Mouse (Mus musculus): Measurements from ENCODE around the gene Vps33a. TPM values are rescaled to one million over a fixed set of nuclear protein-coding genes. Genes with fewer than 3 reads are reported as not detected.

Vps33a gene
- polyA plus RNA-seq, 1 experiment from 2014 or later: 43.0 TPM

GRCm38 (mm10) chr5:123489112-123489785 lies 83.6 kb downstream of the Vps33a start, which contains the start of the genes Lrrc43 and Il31:
Gene Lrrc43 (plus strand): TSS chr5:123489305.
Gene Il31 (minus strand): TSS chr5:123489489.
- Histone ChIP-seq H3K4me2 (peak within 1 kb of the TSS; percentile 55), H3K9me3 (no peaks in the 10 kb centered on the region), H3K4me3 (peak within 1 kb of the TSS; percentile 25), H3K36me3 (no peaks in the 10 kb centered on the region), H3K9ac (peak within 1 kb of the TSS; percentile 49; the same call in 1 of the 2 replicates), H3K27ac (replicated peaks) (no peak within 1 kb of the TSS), H3K4me1 (replicated peaks) (peaks cover 11% of the 10 kb centered on the region), H3K27me3 (no peaks in the 10 kb centered on the region)
- peak; percentile 84 for ATAC-seq (ENCODE audit: low read depth)
- 8% methylated on average over 25 of the region's 25 CpGs for WGBS

DNA sequence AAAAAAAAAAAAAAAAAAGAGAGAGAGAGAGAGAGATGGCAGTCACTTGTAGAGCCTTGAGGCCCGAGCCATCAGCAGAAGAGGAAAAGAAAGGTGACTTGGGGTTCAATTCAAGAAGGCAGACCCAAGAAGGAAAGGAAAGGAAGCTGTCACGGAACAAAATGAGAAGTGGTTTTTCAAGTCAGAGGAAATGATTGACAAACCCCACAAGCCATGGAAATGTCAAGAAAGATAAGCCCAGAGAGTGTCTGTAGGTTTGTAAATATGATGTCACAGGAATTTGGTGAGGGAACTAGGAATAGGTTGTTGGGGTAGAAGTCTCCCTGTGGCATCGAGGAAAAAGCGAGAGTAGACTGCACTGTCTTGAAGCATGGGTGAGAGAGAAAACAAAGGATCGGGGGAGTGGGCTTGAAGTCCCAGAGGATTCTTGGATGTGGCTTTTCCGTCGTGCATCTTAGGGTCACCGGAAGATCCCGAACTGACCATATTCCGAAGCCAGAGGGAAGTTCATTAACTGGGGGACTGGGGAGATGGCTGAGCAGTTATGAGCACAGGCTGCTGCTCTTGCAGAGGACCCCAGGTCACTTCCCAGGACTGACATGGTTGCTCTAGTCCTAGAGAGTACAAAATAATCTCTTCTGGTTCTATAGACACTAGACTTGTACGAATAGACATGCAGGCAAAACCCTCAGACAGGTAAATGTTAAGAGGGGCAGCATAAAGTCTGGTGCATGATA lies 85.0 kb downstream of the Vps33a start:
- Histone ChIP-seq H3K36me3 (no peaks in the 10 kb centered on the region), H3K9ac (no peak overlapping the region), H3K4me3 (no peak overlapping the region), H3K4me1 (replicated peaks) (peaks cover 11% of the 10 kb centered on the region), H3K9me3 (no peaks in the 10 kb centered on the region), H3K4me2 (no peak overlapping the region), H3K27ac (replicated peaks) (no peak overlapping the region), H3K27me3 (no peaks in the 10 kb centered on the region)
- 84% methylated on average over 11 of the region's 11 CpGs for WGBS
- ATAC-seq (ENCODE audit: low read depth): no peak

Small RNA genes lying within 50 kb of the gene (microRNA-seq; reads per million reads assigned to microRNA genes)
- gene Mir7647: 1.0 reads per million

Other genes with a start within 250 kb of the Vps33a start
- 47.4 and 52.6 TPM in 2 replicates for gene Bcl7a, start 229.2 kb downstream of the Vps33a start, polyA plus RNA-seq (2015; fragmentation: Nextera tagmentation; extraction: Ambion mirVana)
- gene Mlxip, start 178.2 kb downstream of the Vps33a start, polyA plus RNA-seq (2015; fragmentation: Nextera tagmentation; extraction: Ambion mirVana): 23.5 and 28.4 TPM in 2 replicates
- 0.10 TPM in 1 of 2 replicates, not detected in the other for gene Lrrc43, start 83.7 kb downstream of the Vps33a start, polyA plus RNA-seq (2015; fragmentation: Nextera tagmentation; extraction: Ambion mirVana)
- gene Il31, start 83.5 kb downstream of the Vps33a start, polyA plus RNA-seq (2015; fragmentation: Nextera tagmentation; extraction: Ambion mirVana): not detected in 2 replicates
- 1.3 and 1.5 TPM in 2 replicates for gene B3gnt4, start 62.6 kb downstream of the Vps33a start, polyA plus RNA-seq (2015; fragmentation: Nextera tagmentation; extraction: Ambion mirVana)
- gene Diablo, start 48.9 kb downstream of the Vps33a start, polyA plus RNA-seq (2015; fragmentation: Nextera tagmentation; extraction: Ambion mirVana): 128 and 137 TPM in 2 replicates
- 10.4 and 21.5 TPM in 2 replicates for gene Gm49027, start 47.5 kb downstream of the Vps33a start, polyA plus RNA-seq (2015; fragmentation: Nextera tagmentation; extraction: Ambion mirVana)
- 67.0 and 74.3 TPM in 2 replicates for gene Clip1, start 111.6 kb upstream of the Vps33a start, polyA plus RNA-seq (2015; fragmentation: Nextera tagmentation; extraction: Ambion mirVana)
- gene Zcchc8, start 148.1 kb upstream of the Vps33a start, polyA plus RNA-seq (2015; fragmentation: Nextera tagmentation; extraction: Ambion mirVana): 71.8 and 72.0 TPM in 2 replicates
- 153 and 168 TPM in 2 replicates for gene Rsrc2, start 176.4 kb upstream of the Vps33a start, polyA plus RNA-seq (2015; fragmentation: Nextera tagmentation; extraction: Ambion mirVana)
- gene Kntc1, start 176.7 kb upstream of the Vps33a start, polyA plus RNA-seq (2015; fragmentation: Nextera tagmentation; extraction: Ambion mirVana): 4.4 and 4.6 TPM in 2 replicates